Mouse (Mus musculus): ENCODE data around the gene Rab7b.

GRCm38 (mm10) chr1:131754212-131754829, 65.8 kb downstream of the Rab7b start:
- TF ChIP-seq CTCF (conservative IDR thresholded peaks at IDR 0.05; ENCODE audit: low read length) (no peak), POU5F1 (IDR thresholded peaks at IDR 0.05; ENCODE audit: borderline replicate concordance, low read length) (no peak)

Data from E14TG2a.4 (cell line).